Mouse (Mus musculus) gastrocnemius, adult 2 months (tissue): Measurements from ENCODE around the gene Arid4a. TPM values are rescaled to one million over a fixed set of nuclear protein-coding genes. Genes with fewer than 3 reads are reported as not detected.
A peak's percentile ranks its signal among the peaks of the same experiment; 100 is the strongest.

Experiments
- DNase-seq: peaks from one replicate; pipeline ENCODE4 v3.0.0; 2022
- H3K27ac ChIP-seq: fragments of 200-600 bp; 2 replicates; pipeline ENCODE4 v1.8.1; 2022; ENCODE audit warnings: mild to moderate bottlenecking
- H3K4me3 ChIP-seq: fragments of 200-600 bp; 2 replicates; pipeline ENCODE4 v1.8.1; 2022; ENCODE audit warnings: mild to moderate bottlenecking, moderate library complexity
- CTCF ChIP-seq: fragments of 200-600 bp; IDR thresholded peaks from 2 replicates; pipeline ENCODE4 v1.8.1; 2022; ENCODE audit warnings: antibody characterized with exemption, mild to moderate bottlenecking, moderate library complexity
- intact Hi-C: fragments of 180-260 bp; cut with DNase I; formaldehyde crosslinking; loops from one replicate; pipeline ENCODE4 v1.15.1; 2025
- total RNA-seq, 2 experiments: library from RNA; stranded (reverse); gene quantifications; 2 replicates each; pipeline ENCODE4 v1.2.3; 2021

Arid4a gene
- total RNA-seq, 2 experiments from 2014 or later: 8.7 to 9.0 TPM

- no peak overlapping the region for H3K27ac ChIP-seq
- DNase-seq: no peak
- H3K4me3 ChIP-seq: no peak overlapping the region
- no peak for TF ChIP-seq CTCF
- intact Hi-C loops: no loop called here
Observed at GRCm38 (mm10) chr12:71141189-71141588, 125.4 kb downstream of the Arid4a start.

- DNase-seq: peak; percentile 33
- Histone ChIP-seq H3K4me3 (no peak overlapping the region), H3K27ac (no peak overlapping the region)
- peak; percentile 74 for TF ChIP-seq CTCF
- intact Hi-C loops: no loop called here
Observed at GRCm38 (mm10) chr12:71147641-71148040, 131.9 kb downstream of the Arid4a start.

Other genes starting within 250 kb of the Arid4a start
- gene Frmd6, start 190.5 kb upstream of the Arid4a start, total RNA-seq: 10 to 100 TPM in 1 of 2 experiments, 1 to 10 TPM in 1; 9.8 to 14.2 TPM
- gene Actr10, start 78.1 kb upstream of the Arid4a start, total RNA-seq: 10 to 100 TPM; 84.5 to 94.2 TPM
- 100 to 1,000 TPM; 286 to 306 TPM for gene Psma3, start 41.4 kb upstream of the Arid4a start, total RNA-seq
- gene Tomm20l, start 95.4 kb downstream of the Arid4a start, total RNA-seq: not detected
- gene Timm9, start 120.7 kb downstream of the Arid4a start, total RNA-seq: 10 to 100 TPM; 26.5 to 32.6 TPM
- 1 to 10 TPM; 3.3 to 4.8 TPM for gene 2700049A03Rik, start 120.9 kb downstream of the Arid4a start, total RNA-seq